In genomic region chr7:73125864-73126263, GRCm38 (mm10) we compare ENCODE assay signal across 15 mouse cellular contexts.
DNase-seq lines count a peak whose midpoint lies in the region; ATAC-seq lines count a peak whose summit lies in the region.
"Had no signal": no experiment of that assay in that cellular context is flagged by ENCODE, and none has a peak within 500 bp of the region (broad histone marks: within the 10 kb centered on the region; RNA-seq: fewer than 3 reads in every experiment).

No protein-coding gene starts in this region.

- no peak for DNase-seq in kidney, postnatal 10 days
- peak; percentile 19 for DNase-seq in embryo, embryonic 10.5 days (ENCODE audit: low spot score)
- peak; percentile 64 for DNase-seq in embryonic facial prominence, embryonic 10.5 days (ENCODE audit: low spot score)
- peak; percentile 77 for DNase-seq in limb, embryonic 11.5 days (ENCODE audit: low spot score)
- no peak for DNase-seq in ovary, postnatal 14 days (ENCODE audit: low spot score)
- DNase-seq: layer of hippocampus, postnatal 36 days; thymus, adult 2 months had no signal

- no peak overlapping the region for H3K4me2 ChIP-seq in kidney, embryonic 16.5 days (replicated peaks; ENCODE audit: low read depth, low read length)
- no peak overlapping the region for H3K4me2 ChIP-seq in limb, embryonic 11.5 days (ENCODE audit: low read depth, severe bottlenecking)
- H3K4me2 ChIP-seq: heart, embryonic 11.5 days; hindbrain, embryonic 15.5 days; midbrain, embryonic 13.5 days had no signal

- no peaks in the 10 kb centered on the region for H3K36me3 ChIP-seq in kidney, embryonic 16.5 days (ENCODE audit: insufficient read depth, low read length)
- no peaks in the 10 kb centered on the region for H3K36me3 ChIP-seq in embryonic facial prominence, embryonic 10.5 days (replicated peaks)
- H3K36me3 ChIP-seq in limb, embryonic 11.5 days (ENCODE audit: control insufficient read depth, insufficient read depth, low read length) = no peaks in the 10 kb centered on the region
- H3K36me3 ChIP-seq: hindbrain, embryonic 15.5 days; midbrain, embryonic 13.5 days had no signal

- H3K27ac ChIP-seq in kidney, embryonic 16.5 days (ENCODE audit: low read length) = no peak overlapping the region
- H3K27ac ChIP-seq in embryonic facial prominence, embryonic 10.5 days (replicated peaks) = no peak overlapping the region
- 0 out of 2 replicates have a peak overlapping the region, but pooled peaks have one; percentile 26 for H3K27ac ChIP-seq in limb, embryonic 11.5 days (replicated peaks; ENCODE audit: low read depth, low read length)
- H3K27ac ChIP-seq: hindbrain, embryonic 15.5 days; midbrain, embryonic 13.5 days had no signal

- H3K4me1 ChIP-seq in kidney, embryonic 16.5 days (ENCODE audit: insufficient read depth, low read length) = no peaks in the 10 kb centered on the region
- peaks cover 32% of the 10 kb centered on the region for H3K4me1 ChIP-seq in embryonic facial prominence, embryonic 10.5 days
- peaks cover 16% of the 10 kb centered on the region for H3K4me1 ChIP-seq in limb, embryonic 11.5 days (ENCODE audit: control insufficient read depth, insufficient read depth, low read length)

- H3K4me3 ChIP-seq in kidney, embryonic 16.5 days (ENCODE audit: low read length) = no peak overlapping the region
- H3K4me3 ChIP-seq in embryonic facial prominence, embryonic 10.5 days = no peak overlapping the region
- no peak overlapping the region for H3K4me3 ChIP-seq in limb, embryonic 11.5 days (ENCODE audit: low read depth, low read length)
- H3K4me3 ChIP-seq: hindbrain, embryonic 15.5 days; midbrain, embryonic 13.5 days; myocyte had no signal

- H3K9me3 ChIP-seq in kidney, embryonic 16.5 days (ENCODE audit: low read length) = no peaks in the 10 kb centered on the region
- H3K9me3 ChIP-seq in embryonic facial prominence, embryonic 10.5 days = no peaks in the 10 kb centered on the region
- H3K9me3 ChIP-seq in limb, embryonic 11.5 days (ENCODE audit: control insufficient read depth, low read length) = no peaks in the 10 kb centered on the region
- H3K9me3 ChIP-seq: hindbrain, embryonic 15.5 days; midbrain, embryonic 13.5 days had no signal

- H3K27me3 ChIP-seq in kidney, embryonic 16.5 days (ENCODE audit: insufficient read depth, low read length) = no peaks in the 10 kb centered on the region
- peaks cover 8% of the 10 kb centered on the region; the same call in 1 of the 2 replicates for H3K27me3 ChIP-seq in embryonic facial prominence, embryonic 10.5 days (replicated peaks; ENCODE audit: low read depth, poor library complexity, severe bottlenecking)
- H3K27me3 ChIP-seq in limb, embryonic 11.5 days (ENCODE audit: control insufficient read depth, insufficient read depth, low read length) = no peaks in the 10 kb centered on the region
- H3K27me3 ChIP-seq: hindbrain, embryonic 15.5 days; midbrain, embryonic 13.5 days had no signal

- peak; percentile 35; the same call in 1 of the 2 replicates for ATAC-seq in kidney, embryonic 16.5 days (ENCODE audit: low FRiP score, low TSS enrichment)
- 0 out of 2 replicates have a peak, but pooled peaks have one; percentile 35 for ATAC-seq in limb, embryonic 11.5 days (ENCODE audit: insufficient number of reproducible peaks, low FRiP score, low TSS enrichment, low read depth)
- no peak for ATAC-seq in activated CD4-positive, CD25-positive, alpha-beta regulatory T cell, adult 4 months
- ATAC-seq: forebrain, embryonic 14.5 days; intestine, postnatal 0 days; midbrain, embryonic 13.5 days had no signal

- no peak overlapping the region for H3K9ac ChIP-seq in kidney, embryonic 16.5 days (replicated peaks; ENCODE audit: low read length)
- no peak overlapping the region for H3K9ac ChIP-seq in limb, embryonic 11.5 days (ENCODE audit: low read length)
- H3K9ac ChIP-seq: hindbrain, embryonic 15.5 days; midbrain, embryonic 13.5 days had no signal

- 10% methylated on average over 11 of the region's 11 CpGs for WGBS in kidney, embryonic 16.5 days
- WGBS in embryonic facial prominence, embryonic 10.5 days = 8% methylated on average over 11 of the region's 11 CpGs
- 2% methylated on average over 11 of the region's 11 CpGs for WGBS in limb, embryonic 11.5 days

Comparison
In these comparisons a context has a peak if more than half of its experiments do, and no peak if none do; other contexts are left out.
1. DNase-seq: peak in embryo, embryonic 10.5 days (single experiment), embryonic facial prominence, embryonic 10.5 days (single experiment) and limb, embryonic 11.5 days (single experiment); none in kidney, postnatal 10 days (single experiment) and ovary, postnatal 14 days (single experiment).